Comparison of ENCODE assay signal across 11 mouse cellular contexts in genomic region chr11:99022384-99022933, GRCm38 (mm10). TPM values are rescaled to one million over a fixed set of nuclear protein-coding genes. Genes with fewer than 3 reads are reported as not detected.
A peak's percentile ranks its signal among the peaks of the same experiment; 100 is the strongest.
DNase-seq lines count a peak whose midpoint lies in the region; ATAC-seq and TF ChIP-seq lines count a peak whose summit lies in the region.
"Had no signal": no experiment of that assay in that cellular context is flagged by ENCODE, and none has a peak within 500 bp of the region (broad histone marks: within the 10 kb centered on the region; RNA-seq: fewer than 3 reads in every experiment).

No protein-coding gene starts in this region.

- H3K27me3 ChIP-seq in kidney, embryonic 16.5 days (ENCODE audit: insufficient read depth, low read length): no peaks in the 10 kb centered on the region
- no peaks in the 10 kb centered on the region for H3K27me3 ChIP-seq in embryonic facial prominence, embryonic 11.5 days (ENCODE audit: control insufficient read depth, insufficient read depth, low read length)
- no peaks in the 10 kb centered on the region for H3K27me3 ChIP-seq in hindbrain, postnatal 0 days (ENCODE audit: insufficient read depth, low read length)
- H3K27me3 ChIP-seq in midbrain, embryonic 15.5 days (replicated peaks): no peaks in the 10 kb centered on the region
- H3K27me3 ChIP-seq: Patski had no signal

- ATAC-seq in kidney, embryonic 16.5 days (ENCODE audit: low FRiP score, low TSS enrichment): no peak
- no peak for ATAC-seq in embryonic facial prominence, embryonic 11.5 days (replicated peaks; ENCODE audit: insufficient number of reproducible peaks, low FRiP score, low TSS enrichment, low read depth)
- ATAC-seq in hindbrain, postnatal 0 days: no peak
- ATAC-seq in midbrain, embryonic 15.5 days (replicated peaks): no peak
- ATAC-seq in megakaryocyte-erythroid progenitor cell, adult 5-6 weeks (replicated peaks; ENCODE audit: low FRiP score, low TSS enrichment, poor library complexity, severe bottlenecking): no peak
- ATAC-seq: Patski had no signal

- no peak for TF ChIP-seq CTCF in hindbrain, postnatal 0 days (IDR thresholded peaks at IDR 0.05; ENCODE audit: low read depth)

- H3K9ac ChIP-seq in kidney, embryonic 16.5 days (replicated peaks; ENCODE audit: low read length): peak overlapping the region; percentile 44; the same call in 1 of the 2 replicates
- H3K9ac ChIP-seq in embryonic facial prominence, embryonic 11.5 days (replicated peaks; ENCODE audit: low read length): no peak overlapping the region
- no peak overlapping the region for H3K9ac ChIP-seq in hindbrain, postnatal 0 days (replicated peaks; ENCODE audit: low read length)
- H3K9ac ChIP-seq in midbrain, embryonic 15.5 days: no peak overlapping the region

- peak overlapping the region; percentile 69 for H3K4me3 ChIP-seq in kidney, embryonic 16.5 days (ENCODE audit: low read length)
- peak overlapping the region; percentile 68 for H3K4me3 ChIP-seq in embryonic facial prominence, embryonic 11.5 days (ENCODE audit: low read depth, low read length)
- H3K4me3 ChIP-seq in hindbrain, postnatal 0 days (ENCODE audit: low read length): peak overlapping the region; percentile 66
- H3K4me3 ChIP-seq in midbrain, embryonic 15.5 days: peak overlapping the region; percentile 51

- peaks cover 35% of the 10 kb centered on the region for H3K36me3 ChIP-seq in kidney, embryonic 16.5 days (ENCODE audit: insufficient read depth, low read length)
- peaks cover 10% of the 10 kb centered on the region for H3K36me3 ChIP-seq in embryonic facial prominence, embryonic 11.5 days (replicated peaks; ENCODE audit: control insufficient read depth, insufficient read depth, low read depth, low read length)
- H3K36me3 ChIP-seq in hindbrain, postnatal 0 days (ENCODE audit: insufficient read depth, low read length): no peaks in the 10 kb centered on the region
- no peaks in the 10 kb centered on the region for H3K36me3 ChIP-seq in midbrain, embryonic 15.5 days (replicated peaks)

- WGBS in kidney, embryonic 16.5 days: 73% methylated on average over 5 of the region's 5 CpGs
- WGBS in embryonic facial prominence, embryonic 11.5 days: 89% methylated on average over 5 of the region's 5 CpGs
- WGBS in hindbrain, postnatal 0 days: 81% methylated on average over 5 of the region's 5 CpGs
- WGBS in midbrain, embryonic 15.5 days: 77% methylated on average over 5 of the region's 5 CpGs

- no peaks in the 10 kb centered on the region for H3K9me3 ChIP-seq in kidney, embryonic 16.5 days (ENCODE audit: low read length)
- H3K9me3 ChIP-seq in embryonic facial prominence, embryonic 11.5 days (replicated peaks; ENCODE audit: control insufficient read depth, low read length): no peaks in the 10 kb centered on the region
- no peaks in the 10 kb centered on the region for H3K9me3 ChIP-seq in hindbrain, postnatal 0 days (ENCODE audit: low read length)
- no peaks in the 10 kb centered on the region for H3K9me3 ChIP-seq in midbrain, embryonic 15.5 days

- H3K4me2 ChIP-seq in kidney, embryonic 16.5 days (replicated peaks; ENCODE audit: low read depth, low read length): peak overlapping the region; percentile 52
- peak overlapping the region; percentile 36 for H3K4me2 ChIP-seq in embryonic facial prominence, embryonic 11.5 days (ENCODE audit: low read depth, low read length)
- peak overlapping the region; percentile 81 for H3K4me2 ChIP-seq in hindbrain, postnatal 0 days (ENCODE audit: low read depth, low read length)
- H3K4me2 ChIP-seq in midbrain, embryonic 15.5 days: no peak overlapping the region

- no peak for DNase-seq in kidney, postnatal 36 days
- DNase-seq in embryonic facial prominence, embryonic 11.5 days (ENCODE audit: low spot score): no peak
- DNase-seq in hindbrain, postnatal 0 days (ENCODE audit: low spot score): no peak
- DNase-seq in layer of hippocampus, postnatal 10 days (ENCODE audit: low spot score in 2 of 2): no peak
- DNase-seq in retina, embryonic 14.5 days (ENCODE audit: low spot score): no peak
- DNase-seq: gastrocnemius, postnatal 25 days; retina, postnatal 1 day had no signal

- H3K4me1 ChIP-seq in kidney, embryonic 16.5 days (ENCODE audit: insufficient read depth, low read length): peaks cover 9% of the 10 kb centered on the region
- no peaks in the 10 kb centered on the region; the same call in 1 of the 2 replicates for H3K4me1 ChIP-seq in embryonic facial prominence, embryonic 11.5 days (ENCODE audit: control insufficient read depth, insufficient read depth, low read length)
- 0 out of 2 replicates have a peak, but pooled peaks cover 5% of the 10 kb centered on the region for H3K4me1 ChIP-seq in hindbrain, postnatal 0 days (ENCODE audit: insufficient read depth, low read length)
- peaks cover 12% of the 10 kb centered on the region for H3K4me1 ChIP-seq in midbrain, embryonic 15.5 days

- no peak overlapping the region for H3K27ac ChIP-seq in kidney, embryonic 16.5 days (ENCODE audit: low read length)
- no peak overlapping the region for H3K27ac ChIP-seq in embryonic facial prominence, embryonic 11.5 days (replicated peaks; ENCODE audit: low read depth, low read length)
- no peak overlapping the region for H3K27ac ChIP-seq in hindbrain, postnatal 0 days
- no peak overlapping the region for H3K27ac ChIP-seq in midbrain, embryonic 15.5 days

RNA-seq across cellular contexts. Expression of gene Top2a, which starts 1.5 kb away (rescaled TPM):
- polyA plus RNA-seq in kidney, embryonic 16.5 days (2015; fragmentation: Nextera tagmentation; extraction: Ambion mirVana): 213 and 252 TPM in 2 replicates
- polyA plus RNA-seq in embryonic facial prominence, embryonic 11.5 days (2014; fragmentation: Nextera tagmentation; extraction: Ambion mirVana): 397 and 439 TPM in 2 replicates
- total RNA-seq in hindbrain, postnatal 0 days (2014; rRNA removed): 43.8 and 44.4 TPM in 2 replicates
- 34.2 and 39.1 TPM in 2 replicates for polyA plus RNA-seq in hindbrain, postnatal 0 days (2015; fragmentation: Nextera tagmentation; extraction: Ambion mirVana)
- polyA plus RNA-seq in midbrain, embryonic 15.5 days (2015; fragmentation: Nextera tagmentation; extraction: Ambion mirVana): 31.8 and 33.9 TPM in 2 replicates
- total RNA-seq in megakaryocyte-erythroid progenitor cell, adult 5-6 weeks (2014; fragmentation: Nextera tagmentation): 363 and 371 TPM in 2 replicates
- 444 and 492 TPM in 2 replicates for total RNA-seq in megakaryocyte-erythroid progenitor cell, adult 5-6 weeks (2017)
- total RNA-seq in layer of hippocampus, postnatal 10 days (2021): 10 to 100 TPM; 16.6 to 19.1 TPM

RNA-seq across cellular contexts. Expression of gene Igfbp4, which starts 18.6 kb away (rescaled TPM):
- polyA plus RNA-seq in kidney, embryonic 16.5 days (2015; fragmentation: Nextera tagmentation; extraction: Ambion mirVana): 771 and 832 TPM in 2 replicates
- 477 and 548 TPM in 2 replicates for polyA plus RNA-seq in embryonic facial prominence, embryonic 11.5 days (2014; fragmentation: Nextera tagmentation; extraction: Ambion mirVana)
- 81.3 and 82.2 TPM in 2 replicates for total RNA-seq in hindbrain, postnatal 0 days (2014; rRNA removed)
- polyA plus RNA-seq in hindbrain, postnatal 0 days (2015; fragmentation: Nextera tagmentation; extraction: Ambion mirVana): 96.3 and 103 TPM in 2 replicates
- 136 and 154 TPM in 2 replicates for polyA plus RNA-seq in midbrain, embryonic 15.5 days (2015; fragmentation: Nextera tagmentation; extraction: Ambion mirVana)
- total RNA-seq in megakaryocyte-erythroid progenitor cell, adult 5-6 weeks (2014; fragmentation: Nextera tagmentation): 15.9 and 22.9 TPM in 2 replicates
- 23.5 and 68.2 TPM in 2 replicates for total RNA-seq in megakaryocyte-erythroid progenitor cell, adult 5-6 weeks (2017)
- total RNA-seq in layer of hippocampus, postnatal 10 days (2021): 10 to 100 TPM; 95.0 to 96.7 TPM

RNA-seq across cellular contexts. Expression of gene Gjd3, which starts 39.6 kb away (rescaled TPM):
- polyA plus RNA-seq in kidney, embryonic 16.5 days (2015; fragmentation: Nextera tagmentation; extraction: Ambion mirVana): 0.59 TPM in 1 of 2 replicates, not detected in the other
- polyA plus RNA-seq in embryonic facial prominence, embryonic 11.5 days (2014; fragmentation: Nextera tagmentation; extraction: Ambion mirVana): 0.25 and 0.43 TPM in 2 replicates
- 0.75 and 5.0 TPM in 2 replicates for total RNA-seq in hindbrain, postnatal 0 days (2014; rRNA removed)
- polyA plus RNA-seq in hindbrain, postnatal 0 days (2015; fragmentation: Nextera tagmentation; extraction: Ambion mirVana): 4.8 and 5.9 TPM in 2 replicates
- polyA plus RNA-seq in midbrain, embryonic 15.5 days (2015; fragmentation: Nextera tagmentation; extraction: Ambion mirVana): 1.4 and 2.4 TPM in 2 replicates
- total RNA-seq in megakaryocyte-erythroid progenitor cell, adult 5-6 weeks (2014; fragmentation: Nextera tagmentation): not detected in 2 replicates
- not detected in 2 replicates for total RNA-seq in megakaryocyte-erythroid progenitor cell, adult 5-6 weeks (2017)
- total RNA-seq in layer of hippocampus, postnatal 10 days (2021): 1 to 10 TPM; 2.4 to 3.6 TPM
- total RNA-seq: gastrocnemius, postnatal 25 days had no signal
